Mouse (Mus musculus) cortical plate, adult 2 months (tissue): Measurements from ENCODE around the gene Msantd3. TPM values are rescaled to one million over a fixed set of nuclear protein-coding genes. Genes with fewer than 3 reads are reported as not detected.
A peak's percentile ranks its signal among the peaks of the same experiment; 100 is the strongest.

ENCODE experiments used
- H3K27ac ChIP-seq: fragments of 200-500 bp; 2 replicates; pipeline ENCODE4 v1.5.1; 2012; ENCODE audit warnings: low read length, control low read depth, inconsistent platforms; ENCODE audit not compliant: insufficient read depth
- H3K4me1 ChIP-seq: fragments of 200-500 bp; 2 replicates; pipeline ENCODE4 v1.6.1; 2011; ENCODE audit warnings: low read length; ENCODE audit not compliant: control insufficient read depth, insufficient read depth
- H3K4me3 ChIP-seq: fragments of 200-500 bp; 2 replicates; pipeline ENCODE4 v1.5.1; 2011; ENCODE audit warnings: mild to moderate bottlenecking, low read length, control low read depth; ENCODE audit not compliant: insufficient read depth
- CTCF ChIP-seq: fragments of 200-500 bp; IDR thresholded peaks from 2 replicates; pipeline ENCODE4 v1.5.1; 2011; ENCODE audit warnings: mild to moderate bottlenecking, control low read depth, low read length; ENCODE audit not compliant: insufficient read depth; ENCODE audit errors: extremely low read depth
- POLR2A ChIP-seq: fragments of 200-500 bp; IDR thresholded peaks from 2 replicates; pipeline ENCODE4 v1.6.1; 2011; ENCODE audit warnings: mild to moderate bottlenecking, low read length, control low read depth; ENCODE audit not compliant: insufficient read depth; ENCODE audit errors: extremely low read depth
- polyA plus RNA-seq: library from polyadenylated mRNA; depleted of rRNA; stranded (reverse); fragments of >200 nt; gene quantifications from 2 replicates; pipeline ENCODE4 v1.2.3, GENCODE M21; 2012

Msantd3 gene
- polyA plus RNA-seq, 1 experiment = 23.9 TPM

DNA sequence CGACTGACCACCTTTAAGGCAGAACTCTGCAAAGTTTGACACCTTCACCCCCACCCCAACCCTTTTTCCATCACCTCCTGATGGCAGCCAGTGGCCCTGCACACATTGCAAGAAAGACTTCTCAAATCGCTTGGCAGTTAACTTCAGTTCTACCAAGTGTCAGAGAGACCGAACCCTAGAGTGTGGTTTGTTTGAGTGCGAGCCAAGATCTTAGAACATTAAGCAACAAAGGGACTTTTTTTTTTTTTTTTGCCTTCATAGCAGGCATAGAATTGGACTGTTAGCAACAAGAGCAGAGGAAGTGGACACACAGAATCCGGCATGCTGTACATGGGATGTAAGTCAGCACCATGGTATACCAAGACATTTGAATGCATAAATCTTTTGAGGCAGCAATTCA, 9.9 kb downstream of the Msantd3 start:
- peaks cover 4% of the 10 kb centered on the region for H3K4me1 ChIP-seq
- H3K27ac ChIP-seq = no peak overlapping the region
- TF ChIP-seq POLR2A = no peak
- TF ChIP-seq CTCF = no peak
- H3K4me3 ChIP-seq = no peak overlapping the region

GRCm38 (mm10) chr4:48552486-48553064, 12.8 kb downstream of the Msantd3 start:
- Histone ChIP-seq H3K4me1 (peaks cover 2% of the 10 kb centered on the region), H3K4me3 (no peak overlapping the region), H3K27ac (no peak overlapping the region)
- no peak for TF ChIP-seq POLR2A
- no peak for TF ChIP-seq CTCF

- Histone ChIP-seq H3K4me1 (no peaks in the 10 kb centered on the region; the same call in 1 of the 2 replicates), H3K4me3 (no peak overlapping the region), H3K27ac (no peak overlapping the region)
- TF ChIP-seq CTCF (no peak), POLR2A (no peak)
Measured at GRCm38 (mm10) chr4:48554132-48554531, 14.4 kb downstream of the Msantd3 start.

- H3K4me1 ChIP-seq = no peaks in the 10 kb centered on the region; the same call in 1 of the 2 replicates
- H3K4me3 ChIP-seq = no peak overlapping the region
- H3K27ac ChIP-seq = no peak overlapping the region
- TF ChIP-seq POLR2A (no peak), CTCF (peak; percentile 45; the same call in 1 of the 2 replicates)
Measured at GRCm38 (mm10) chr4:48555729-48556128, 16.0 kb downstream of the Msantd3 start.

DNA sequence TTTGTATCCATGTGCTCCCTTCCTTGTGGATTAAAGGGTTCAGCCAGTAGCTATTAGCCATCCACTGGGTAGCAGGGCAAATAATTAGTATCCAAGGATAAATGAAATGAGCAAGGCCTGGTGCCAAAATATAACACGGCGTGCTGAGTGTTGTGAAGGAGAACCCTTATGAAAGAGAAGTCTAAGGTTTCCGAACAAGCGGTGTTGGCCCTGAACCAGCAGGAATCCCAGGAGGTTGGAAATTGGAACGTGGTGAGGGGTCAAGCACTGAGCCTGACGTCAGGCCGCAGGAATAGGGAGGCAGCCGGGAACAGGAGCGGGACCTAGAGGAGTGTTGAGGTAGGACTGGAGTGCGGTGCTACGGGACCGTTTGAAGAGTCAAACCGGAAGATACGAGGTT, 19.9 kb downstream of the Msantd3 start:
- Histone ChIP-seq H3K4me3 (no peak overlapping the region), H3K27ac (no peak overlapping the region), H3K4me1 (no peaks in the 10 kb centered on the region)
- TF ChIP-seq CTCF (no peak), POLR2A (no peak)

GRCm38 (mm10) chr4:48561824-48562223, 22.1 kb downstream of the Msantd3 start:
- TF ChIP-seq POLR2A = no peak
- TF ChIP-seq CTCF = no peak
- Histone ChIP-seq H3K4me3 (no peak overlapping the region), H3K27ac (no peak overlapping the region), H3K4me1 (no peaks in the 10 kb centered on the region)

- TF ChIP-seq POLR2A (no peak), CTCF (no peak)
- H3K27ac ChIP-seq = no peak overlapping the region
- H3K4me3 ChIP-seq = no peak overlapping the region
- H3K4me1 ChIP-seq = no peaks in the 10 kb centered on the region
Measured at GRCm38 (mm10) chr4:48564962-48565361, 25.2 kb downstream of the Msantd3 start.

- Histone ChIP-seq H3K27ac (no peak overlapping the region), H3K4me3 (no peak overlapping the region), H3K4me1 (no peaks in the 10 kb centered on the region; the same call in 1 of the 2 replicates)
- TF ChIP-seq CTCF (no peak), POLR2A (no peak)
Measured at GRCm38 (mm10) chr4:48576361-48576760, 36.6 kb downstream of the Msantd3 start.

GRCm38 (mm10) chr4:48577831-48578230, 38.1 kb downstream of the Msantd3 start:
- TF ChIP-seq POLR2A (no peak), CTCF (no peak)

GRCm38 (mm10) chr4:48578399-48578798, 38.7 kb downstream of the Msantd3 start:
- TF ChIP-seq CTCF = no peak
- no peak for TF ChIP-seq POLR2A
- no peaks in the 10 kb centered on the region; the same call in 1 of the 2 replicates for H3K4me1 ChIP-seq
- H3K4me3 ChIP-seq = no peak overlapping the region
- no peak overlapping the region for H3K27ac ChIP-seq

More at GRCm38 (mm10) chr4:48577831-48578230, 38.1 kb downstream of the Msantd3 start:
- Histone ChIP-seq H3K27ac (no peak overlapping the region), H3K4me3 (no peak overlapping the region), H3K4me1 (no peaks in the 10 kb centered on the region; the same call in 1 of the 2 replicates)
